Mouse (Mus musculus): ENCODE data around the gene Lrrc28. TPM values are rescaled to one million over a fixed set of nuclear protein-coding genes. Genes with fewer than 3 reads are reported as not detected.

Gene Lrrc28
- total RNA-seq, 2 experiments from 2014 or later, result 18.2 to 26.1 TPM

DNA sequence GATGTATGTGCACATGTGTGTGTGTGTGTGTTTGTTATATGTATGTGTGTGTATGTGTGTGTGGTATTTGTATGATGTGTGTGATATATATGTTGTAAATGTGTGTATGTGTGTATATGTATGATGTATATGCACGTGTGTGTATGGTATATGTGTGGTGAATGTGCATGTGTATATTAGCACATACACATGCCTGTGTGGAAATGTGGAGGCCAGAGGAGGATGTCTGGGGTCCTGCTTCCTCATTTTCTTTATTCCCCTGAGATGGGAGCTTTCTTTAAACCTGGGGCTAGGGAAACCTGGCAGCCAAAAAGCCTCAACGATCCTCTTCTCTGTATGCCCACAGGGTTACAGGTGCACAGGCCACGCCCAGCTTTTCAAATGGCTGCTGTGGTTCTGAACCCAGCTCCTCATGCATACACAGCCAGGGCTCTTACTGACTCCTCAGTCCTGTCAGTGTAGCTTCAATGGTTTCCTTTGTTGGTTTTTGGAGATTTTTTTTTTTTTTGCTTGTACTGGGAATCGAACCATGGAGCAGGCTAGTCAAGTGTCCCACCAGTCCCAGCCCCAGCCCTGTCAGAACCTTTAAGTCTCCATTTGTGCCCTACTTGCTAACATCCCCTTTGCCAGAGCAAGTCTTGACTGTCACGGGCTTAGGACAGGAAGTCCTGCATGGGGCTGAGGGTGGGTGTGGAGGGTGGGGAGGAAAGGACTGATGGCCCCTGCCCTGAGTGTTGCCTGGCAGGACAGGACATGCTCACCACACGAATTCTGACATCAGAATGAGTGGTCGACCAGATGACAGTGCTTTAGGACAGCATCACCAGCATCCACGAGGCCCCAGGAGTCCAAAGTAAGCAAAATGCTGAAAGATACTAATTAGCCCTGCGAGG lies 151.0 kb downstream of the Lrrc28 start:
- no peak for DNase-seq (ENCODE audit: low spot score)

DNA sequence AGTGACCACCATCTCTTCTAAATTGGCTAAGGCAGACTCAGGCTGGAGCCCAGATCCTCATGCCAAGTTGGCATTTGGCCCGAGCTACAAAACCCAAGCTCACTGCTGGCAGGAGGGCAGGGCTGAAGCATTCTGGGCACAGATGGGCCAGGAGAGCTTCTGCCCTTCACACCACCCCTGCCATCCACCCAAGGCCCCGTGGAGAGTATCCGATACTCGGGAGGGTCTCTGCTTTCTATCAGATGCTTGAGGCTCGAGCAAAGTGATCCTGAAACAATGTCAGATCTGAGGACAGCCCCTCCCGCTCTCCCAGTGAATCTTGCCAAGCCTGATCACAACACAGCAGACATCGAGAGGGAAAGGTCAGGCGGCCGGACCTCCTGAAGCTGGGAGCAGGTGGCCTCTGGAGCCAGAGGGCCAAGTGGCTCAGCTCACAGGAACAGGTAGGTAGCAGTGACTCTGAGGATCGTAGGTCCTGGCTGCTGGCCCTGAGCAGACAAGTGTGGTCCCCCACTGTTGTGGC lies 157.1 kb downstream of the Lrrc28 start:
- peak; percentile 87 for DNase-seq (ENCODE audit: low spot score)

- DNase-seq (ENCODE audit: low spot score), result peak; percentile 67
These were observed 157.9 kb downstream of the Lrrc28 start for GRCm38 (mm10) chr7:67486925-67487760.

DNA sequence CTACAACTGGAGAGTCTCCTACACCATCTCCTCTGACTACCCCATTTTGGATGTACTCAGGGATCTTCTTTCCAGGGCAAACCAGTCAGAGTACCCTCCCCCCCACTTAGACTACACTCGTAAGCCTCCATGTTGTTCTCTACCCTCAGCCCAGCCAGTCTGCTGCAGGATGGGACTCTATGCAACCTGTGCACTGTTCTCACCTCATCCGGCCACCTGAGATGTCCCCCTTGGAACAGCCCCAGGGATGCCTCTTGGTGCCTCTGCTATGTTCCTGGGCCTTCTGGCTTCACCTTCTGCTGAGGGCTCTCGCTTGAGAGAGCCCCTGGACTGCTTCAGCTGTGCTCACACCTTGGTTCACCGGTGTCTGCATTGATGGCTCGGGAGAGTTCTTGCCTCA lies 158.7 kb downstream of the Lrrc28 start:
- DNase-seq (ENCODE audit: low spot score), result no peak

DNA sequence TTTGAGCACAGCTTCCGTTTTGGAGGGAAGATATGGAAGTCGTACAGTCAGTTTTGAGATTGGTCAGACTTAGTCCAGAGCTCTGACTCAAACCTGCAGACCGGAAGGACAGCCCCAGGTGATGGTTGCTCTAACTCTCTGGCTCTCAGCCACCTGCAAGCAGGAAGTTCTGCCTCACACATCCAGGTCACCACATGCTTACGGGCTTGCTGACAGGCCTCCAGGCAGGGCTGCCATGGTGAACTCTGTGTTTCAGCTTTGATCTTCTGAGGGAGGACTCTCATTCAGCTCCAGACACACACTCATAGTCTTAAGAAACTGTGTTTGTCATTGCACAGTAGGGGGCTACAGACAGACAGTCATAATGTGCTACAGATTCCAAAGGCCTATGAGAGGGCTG lies 161.4 kb downstream of the Lrrc28 start:
- no peak for DNase-seq (ENCODE audit: low spot score)

GRCm38 (mm10) chr7:67479576-67480413 lies 165.3 kb downstream of the Lrrc28 start:
- DNase-seq (ENCODE audit: low spot score), result no peak

GRCm38 (mm10) chr7:67479168-67479567 lies 165.9 kb downstream of the Lrrc28 start:
- DNase-seq (ENCODE audit: low spot score), result no peak

GRCm38 (mm10) chr7:67477996-67478395 lies 167.1 kb downstream of the Lrrc28 start:
- DNase-seq (ENCODE audit: low spot score), result no peak

- peak; percentile 47 for DNase-seq (ENCODE audit: low spot score)
These were observed 173.8 kb downstream of the Lrrc28 start for GRCm38 (mm10) chr7:67471295-67471694.

DNA sequence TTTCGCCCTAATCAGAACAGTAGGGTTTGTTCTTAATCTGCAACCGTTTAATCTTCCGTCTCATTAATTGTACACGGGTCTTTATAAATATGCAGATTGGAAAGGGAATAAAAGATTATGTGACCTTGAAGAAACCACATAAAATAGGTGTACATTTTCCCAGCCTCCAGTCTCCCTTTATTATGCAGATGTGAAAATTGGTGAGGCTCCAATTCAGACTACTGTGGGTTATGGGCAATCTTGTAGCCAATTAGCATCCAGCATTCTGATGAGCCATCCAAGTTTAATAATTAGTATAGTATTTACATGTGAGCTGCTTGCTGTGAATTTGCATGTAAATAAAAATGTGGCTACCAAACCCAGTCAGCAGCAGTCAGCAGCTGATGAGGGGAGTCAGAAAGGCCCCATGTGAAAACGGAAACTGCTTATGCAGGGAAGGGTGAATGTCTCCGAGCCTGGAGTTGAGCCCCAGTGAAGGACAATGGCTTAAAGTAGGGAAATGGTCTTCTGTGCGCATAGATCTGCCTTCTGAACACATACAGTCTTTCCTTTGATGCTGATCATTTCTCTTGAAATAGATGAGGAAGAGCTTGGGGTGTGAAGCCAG lies 176.2 kb downstream of the Lrrc28 start:
- DNase-seq (ENCODE audit: low spot score), result no peak

- DNase-seq (ENCODE audit: low spot score), result no peak
These were observed 176.9 kb downstream of the Lrrc28 start for GRCm38 (mm10) chr7:67468180-67468579.

DNA sequence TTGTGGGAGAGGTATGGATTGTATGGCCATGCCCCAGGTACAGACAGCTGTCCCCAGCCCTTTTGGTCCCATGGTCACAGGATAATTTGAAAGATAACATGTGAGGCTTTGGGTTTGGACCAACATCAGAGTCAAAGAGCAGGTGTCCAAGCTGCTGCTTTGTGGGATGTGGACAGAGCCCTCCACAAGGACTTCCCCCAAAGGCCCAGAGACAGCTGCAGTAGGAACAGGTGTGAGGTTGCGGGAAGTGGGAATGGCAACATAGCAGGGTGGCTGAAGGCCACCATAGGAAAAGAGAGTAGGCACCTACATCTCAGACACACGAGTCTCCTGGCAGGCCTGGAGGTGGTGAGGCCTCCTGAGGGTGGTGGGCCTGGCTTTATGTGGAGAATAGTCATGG lies 178.7 kb downstream of the Lrrc28 start:
- DNase-seq (ENCODE audit: low spot score), result no peak

DNA sequence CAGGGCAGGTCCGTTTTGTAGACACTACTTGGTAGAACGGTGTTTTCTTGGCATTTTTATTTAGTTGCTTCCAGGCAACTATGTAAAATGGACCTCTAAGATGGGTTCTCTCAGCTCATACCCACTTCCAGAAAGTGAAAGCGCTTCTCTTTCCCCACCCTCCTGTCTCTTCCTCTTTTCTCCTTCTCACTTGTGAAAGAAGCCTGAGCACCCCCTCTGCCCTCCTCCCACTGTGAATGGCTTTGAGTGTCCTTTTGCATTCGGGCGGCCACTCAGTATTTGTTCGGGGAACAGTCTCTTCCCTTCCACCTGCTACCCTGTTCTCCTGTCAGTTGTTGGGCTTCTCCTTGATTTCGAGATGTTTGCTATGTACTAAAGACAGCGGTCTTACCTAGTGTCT lies 180.4 kb downstream of the Lrrc28 start:
- no peak for DNase-seq (ENCODE audit: low spot score)

DNA sequence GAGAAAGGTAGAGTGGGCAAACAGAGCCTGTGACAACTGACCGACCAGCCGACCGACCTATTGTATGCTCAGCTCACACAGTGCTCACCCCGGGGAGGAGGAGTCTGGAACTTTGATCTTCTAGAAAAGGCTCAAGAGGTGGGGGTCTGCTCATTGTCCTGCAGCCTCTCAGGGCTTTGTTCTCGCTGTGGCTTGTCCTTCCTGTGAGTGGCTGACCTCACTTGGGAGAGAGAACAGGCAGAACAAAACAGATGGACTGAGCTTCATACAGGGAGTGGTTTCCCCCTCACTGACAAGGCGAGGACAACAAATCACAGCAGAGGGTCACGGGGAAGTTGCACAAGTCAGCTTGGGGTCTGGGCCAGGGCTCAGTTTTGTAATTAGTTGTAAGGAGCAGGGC lies 181.5 kb downstream of the Lrrc28 start:
- DNase-seq (ENCODE audit: low spot score), result peak; percentile 46

Other genes with a start within 250 kb of the Lrrc28 start
- 10 to 100 TPM; 18.6 to 19.2 TPM for gene Ttc23, start 2.1 kb upstream of the Lrrc28 start, total RNA-seq (2021)
- gene Synm, start 114.5 kb upstream of the Lrrc28 start, total RNA-seq (2021), result 100 to 1,000 TPM; 384 to 452 TPM